Mouse (Mus musculus): Measurements from ENCODE around the gene Ash1l. TPM values are rescaled to one million over a fixed set of nuclear protein-coding genes. Genes with fewer than 3 reads are reported as not detected.
"Not testable (repeated sequence)": the region's sequence is repeated elsewhere in the genome, so short reads cannot be mapped to it uniquely, and the experiment has no call there.

Ash1l gene
- polyA plus RNA-seq, 1 experiment = 6.1 TPM

GRCm38 (mm10) chr3:89043359-89043758 is 92.9 kb downstream of the Ash1l start:
- Histone ChIP-seq H3K27ac (ENCODE audit: control insufficient read depth, insufficient read depth, low read depth, low read length) (no peak overlapping the region), H3K4me3 (ENCODE audit: control insufficient read depth, low read depth, low read length) (no peak overlapping the region), H3K36me3 (ENCODE audit: control insufficient read depth, insufficient read depth, low read length) (no peaks in the 10 kb centered on the region; the same call in none of the 2 replicates), H3K4me1 (ENCODE audit: control insufficient read depth, insufficient read depth, low read length) (no peaks in the 10 kb centered on the region), H3K27me3 (ENCODE audit: control insufficient read depth, insufficient read depth, low read length) (no peaks in the 10 kb centered on the region)
- no peak for TF ChIP-seq POLR2A (IDR thresholded peaks at IDR 0.05; ENCODE audit: control insufficient read depth, low read depth, low read length)

DNA sequence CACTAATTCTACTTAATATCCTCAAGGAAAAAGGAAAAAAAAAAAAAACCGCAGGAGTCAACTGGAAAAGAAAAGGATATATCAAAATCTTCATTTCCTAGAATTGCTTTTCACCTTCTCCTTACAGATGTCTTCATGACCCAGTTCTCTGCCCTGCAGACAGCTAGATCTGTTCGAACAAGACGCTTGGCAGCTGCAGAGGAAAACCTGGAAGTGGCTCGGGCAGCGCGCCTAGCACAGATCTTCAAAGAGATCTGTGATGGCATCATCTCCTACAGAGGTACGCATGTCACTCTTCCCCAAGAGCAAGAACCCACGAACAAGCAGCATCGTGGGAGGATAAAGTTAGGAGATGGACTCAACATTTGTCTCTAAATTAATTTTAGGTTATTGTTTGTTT is 107.9 kb downstream of the Ash1l start:
- no peaks in the 10 kb centered on the region for H3K4me1 ChIP-seq (ENCODE audit: control insufficient read depth, insufficient read depth, low read length)
- H3K27me3 ChIP-seq (ENCODE audit: control insufficient read depth, insufficient read depth, low read length) = no peaks in the 10 kb centered on the region
- no peak overlapping the region for H3K4me3 ChIP-seq (ENCODE audit: control insufficient read depth, low read depth, low read length)
- peaks cover 7% of the 10 kb centered on the region for H3K36me3 ChIP-seq (ENCODE audit: control insufficient read depth, insufficient read depth, low read length)
- TF ChIP-seq CTCF (IDR thresholded peaks at IDR 0.05; ENCODE audit: control insufficient read depth, insufficient read depth, insufficient replicate concordance, low read depth, low read length) (no peak), POLR2A (IDR thresholded peaks at IDR 0.05; ENCODE audit: control insufficient read depth, low read depth, low read length) (no peak)
- H3K27ac ChIP-seq (ENCODE audit: control insufficient read depth, insufficient read depth, low read depth, low read length) = no peak overlapping the region

- TF ChIP-seq POLR2A (IDR thresholded peaks at IDR 0.05; ENCODE audit: control insufficient read depth, low read depth, low read length) = no peak
- no peak for TF ChIP-seq CTCF (IDR thresholded peaks at IDR 0.05; ENCODE audit: control insufficient read depth, insufficient read depth, insufficient replicate concordance, low read depth, low read length)
- no peaks in the 10 kb centered on the region for H3K27me3 ChIP-seq (ENCODE audit: control insufficient read depth, insufficient read depth, low read length)
- H3K27ac ChIP-seq (ENCODE audit: control insufficient read depth, insufficient read depth, low read depth, low read length) = no peak overlapping the region
- H3K4me3 ChIP-seq (ENCODE audit: control insufficient read depth, low read depth, low read length) = no peak overlapping the region
- no peaks in the 10 kb centered on the region for H3K4me1 ChIP-seq (ENCODE audit: control insufficient read depth, insufficient read depth, low read length)
- H3K36me3 ChIP-seq (ENCODE audit: control insufficient read depth, insufficient read depth, low read length) = peaks cover 7% of the 10 kb centered on the region
Observed at GRCm38 (mm10) chr3:89058783-89059182, 108.4 kb downstream of the Ash1l start.

DNA sequence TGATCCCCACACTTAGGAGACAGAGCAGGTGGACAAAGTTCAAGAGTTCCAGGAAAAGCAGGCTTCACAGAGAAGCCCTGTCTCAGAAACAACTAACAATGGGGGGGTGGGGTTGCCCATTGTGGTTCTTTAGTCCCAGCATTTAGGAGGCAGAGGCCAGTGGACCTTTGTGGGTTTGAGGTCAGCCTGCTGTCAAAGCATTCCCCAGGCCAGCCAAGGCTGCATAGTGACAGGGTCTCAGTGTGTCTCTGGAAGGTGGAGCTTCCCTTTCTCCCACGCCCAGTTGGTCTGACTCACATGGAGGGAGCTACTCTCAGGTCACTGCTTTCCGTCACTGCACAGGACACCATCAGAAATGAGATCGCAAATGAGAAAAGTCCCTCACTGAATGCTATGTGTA is 111.3 kb downstream of the Ash1l start:
- Histone ChIP-seq H3K27me3 (ENCODE audit: control insufficient read depth, insufficient read depth, low read length) (no peaks in the 10 kb centered on the region), H3K36me3 (ENCODE audit: control insufficient read depth, insufficient read depth, low read length) (peaks cover 9% of the 10 kb centered on the region), H3K27ac (ENCODE audit: control insufficient read depth, insufficient read depth, low read depth, low read length) (no peak overlapping the region)

GRCm38 (mm10) chr3:89067265-89067664 is 116.8 kb downstream of the Ash1l start:
- H3K27me3 ChIP-seq (ENCODE audit: control insufficient read depth, insufficient read depth, low read length) = no peaks in the 10 kb centered on the region
- H3K4me3 ChIP-seq (ENCODE audit: control insufficient read depth, low read depth, low read length) = no peak overlapping the region
- TF ChIP-seq POLR2A (IDR thresholded peaks at IDR 0.05; ENCODE audit: control insufficient read depth, low read depth, low read length) (no peak), CTCF (IDR thresholded peaks at IDR 0.05; ENCODE audit: control insufficient read depth, insufficient read depth, insufficient replicate concordance, low read depth, low read length) (no peak)
- H3K36me3 ChIP-seq (ENCODE audit: control insufficient read depth, insufficient read depth, low read length) = peaks cover 9% of the 10 kb centered on the region
- no peak overlapping the region for H3K27ac ChIP-seq (ENCODE audit: control insufficient read depth, insufficient read depth, low read depth, low read length)
- H3K4me1 ChIP-seq (ENCODE audit: control insufficient read depth, insufficient read depth, low read length) = no peaks in the 10 kb centered on the region

More for the DNA sequence above, 111.3 kb downstream of the Ash1l start:
- TF ChIP-seq CTCF (IDR thresholded peaks at IDR 0.05; ENCODE audit: control insufficient read depth, insufficient read depth, insufficient replicate concordance, low read depth, low read length) (no peak), POLR2A (IDR thresholded peaks at IDR 0.05; ENCODE audit: control insufficient read depth, low read depth, low read length) (no peak)
- no peaks in the 10 kb centered on the region for H3K4me1 ChIP-seq (ENCODE audit: control insufficient read depth, insufficient read depth, low read length)
- H3K4me3 ChIP-seq (ENCODE audit: control insufficient read depth, low read depth, low read length) = no peak overlapping the region

- Histone ChIP-seq H3K27me3 (ENCODE audit: control insufficient read depth, insufficient read depth, low read length) (no peaks in the 10 kb centered on the region), H3K4me3 (ENCODE audit: control insufficient read depth, low read depth, low read length) (no peak overlapping the region), H3K27ac (ENCODE audit: control insufficient read depth, insufficient read depth, low read depth, low read length) (no peak overlapping the region), H3K4me1 (ENCODE audit: control insufficient read depth, insufficient read depth, low read length) (no peaks in the 10 kb centered on the region), H3K36me3 (ENCODE audit: control insufficient read depth, insufficient read depth, low read length) (peaks cover 4% of the 10 kb centered on the region; the same call in 1 of the 2 replicates)
- TF ChIP-seq POLR2A (IDR thresholded peaks at IDR 0.05; ENCODE audit: control insufficient read depth, low read depth, low read length) = no peak
- TF ChIP-seq CTCF (IDR thresholded peaks at IDR 0.05; ENCODE audit: control insufficient read depth, insufficient read depth, insufficient replicate concordance, low read depth, low read length) = no peak
Observed at GRCm38 (mm10) chr3:89077383-89077782, 127.0 kb downstream of the Ash1l start.

DNA sequence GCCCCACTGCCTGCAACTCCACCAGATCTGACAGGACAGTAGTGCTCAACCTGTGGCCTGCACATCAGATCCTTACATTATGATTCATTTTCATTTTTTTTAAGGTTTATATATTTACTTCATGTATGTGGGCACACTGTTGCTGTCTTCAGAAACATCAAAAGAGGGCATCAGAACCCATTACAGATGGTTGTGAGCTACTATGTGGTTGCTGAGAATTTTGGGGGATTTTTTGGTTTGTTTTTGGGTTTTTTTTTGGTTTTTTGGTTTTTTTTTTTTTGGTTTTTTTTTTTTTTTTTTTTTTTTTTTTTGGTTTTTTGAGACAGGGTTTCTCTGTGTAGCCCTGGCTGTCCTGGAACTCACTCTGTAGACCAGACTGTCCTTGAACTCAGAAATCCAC is 131.9 kb downstream of the Ash1l start:
- not testable (repeated sequence) for H3K27ac ChIP-seq (ENCODE audit: control insufficient read depth, insufficient read depth, low read depth, low read length); H3K27me3 ChIP-seq (ENCODE audit: control insufficient read depth, insufficient read depth, low read length); H3K4me1 ChIP-seq (ENCODE audit: control insufficient read depth, insufficient read depth, low read length); H3K4me3 ChIP-seq (ENCODE audit: control insufficient read depth, low read depth, low read length); H3K36me3 ChIP-seq (ENCODE audit: control insufficient read depth, insufficient read depth, low read length)

DNA sequence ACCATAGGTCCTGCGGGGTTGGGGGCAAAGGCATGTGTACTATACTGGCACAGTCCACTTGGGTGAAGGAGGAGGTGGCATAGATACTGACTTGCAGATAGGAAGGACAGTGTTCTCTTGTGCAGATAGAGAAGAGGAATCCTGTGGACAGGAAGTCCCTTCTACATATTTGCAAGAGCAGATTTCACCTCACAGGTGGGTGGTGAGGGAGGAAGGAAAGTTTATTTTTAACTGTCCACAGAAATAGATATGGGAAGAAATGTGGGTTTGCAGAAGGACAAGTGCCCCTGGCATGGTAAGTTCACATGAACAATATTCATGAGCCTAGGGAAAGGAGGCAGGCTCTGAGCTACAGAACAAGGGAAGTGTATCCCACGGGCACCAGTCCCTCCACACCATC is 133.7 kb downstream of the Ash1l start:
- no peak overlapping the region for H3K27ac ChIP-seq (ENCODE audit: control insufficient read depth, insufficient read depth, low read depth, low read length)
- H3K36me3 ChIP-seq (ENCODE audit: control insufficient read depth, insufficient read depth, low read length) = no peaks in the 10 kb centered on the region
- no peaks in the 10 kb centered on the region; the same call in 1 of the 2 replicates for H3K27me3 ChIP-seq (ENCODE audit: control insufficient read depth, insufficient read depth, low read length)
- TF ChIP-seq CTCF (IDR thresholded peaks at IDR 0.05; ENCODE audit: control insufficient read depth, insufficient read depth, insufficient replicate concordance, low read depth, low read length) (no peak), POLR2A (IDR thresholded peaks at IDR 0.05; ENCODE audit: control insufficient read depth, low read depth, low read length) (no peak)
- peaks cover 8% of the 10 kb centered on the region for H3K4me1 ChIP-seq (ENCODE audit: control insufficient read depth, insufficient read depth, low read length)
- no peak overlapping the region for H3K4me3 ChIP-seq (ENCODE audit: control insufficient read depth, low read depth, low read length)
